Mouse (Mus musculus) gastrocnemius, postnatal 14 days (tissue): ENCODE data around the gene Kif21a. TPM values are rescaled to one million over a fixed set of nuclear protein-coding genes. Genes with fewer than 3 reads are reported as not detected.

Source experiments
- DNase-seq: peaks from one replicate; pipeline ENCODE4 v3.0.0; 2021; ENCODE audit warnings: mixed read lengths
- intact Hi-C: fragments of 180-260 bp; cut with DNase I; formaldehyde crosslinking; loops from one replicate; pipeline ENCODE4 v1.15.1; 2025; ENCODE audit warnings: low total_unique reads
- total RNA-seq, 2 experiments: library from RNA; stranded (reverse); gene quantifications; 2 replicates each; pipeline ENCODE4 v1.2.3; 2021

Gene Kif21a
- total RNA-seq, 2 experiments from 2014 or later = 5.7 to 6.8 TPM

DNA sequence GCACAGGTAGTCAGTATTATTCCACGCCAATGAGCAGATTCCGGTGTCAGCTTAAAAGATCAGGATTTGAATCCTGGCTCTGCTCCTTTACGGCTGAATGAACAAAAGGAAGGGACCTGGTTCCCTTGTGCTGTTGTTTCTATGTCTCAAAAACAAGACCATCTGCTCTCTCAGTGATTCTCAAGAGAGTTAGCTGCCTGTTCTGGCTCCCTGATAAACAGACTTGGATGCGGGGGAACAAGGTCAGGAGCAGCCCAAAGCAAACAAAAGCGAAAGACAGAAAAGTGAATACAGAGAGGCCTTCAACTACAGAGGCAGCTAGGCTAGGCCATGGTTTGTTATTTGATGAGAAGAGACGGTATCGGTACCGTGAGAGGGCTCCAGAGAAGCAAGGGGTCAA lies 27.5 kb downstream of the Kif21a start:
- no peak for DNase-seq
- intact Hi-C loops = no loop called here

- intact Hi-C loops = no loop called here
- DNase-seq = no peak
Measured at GRCm38 (mm10) chr15:91018861-91019187, 30.9 kb downstream of the Kif21a start.

DNA sequence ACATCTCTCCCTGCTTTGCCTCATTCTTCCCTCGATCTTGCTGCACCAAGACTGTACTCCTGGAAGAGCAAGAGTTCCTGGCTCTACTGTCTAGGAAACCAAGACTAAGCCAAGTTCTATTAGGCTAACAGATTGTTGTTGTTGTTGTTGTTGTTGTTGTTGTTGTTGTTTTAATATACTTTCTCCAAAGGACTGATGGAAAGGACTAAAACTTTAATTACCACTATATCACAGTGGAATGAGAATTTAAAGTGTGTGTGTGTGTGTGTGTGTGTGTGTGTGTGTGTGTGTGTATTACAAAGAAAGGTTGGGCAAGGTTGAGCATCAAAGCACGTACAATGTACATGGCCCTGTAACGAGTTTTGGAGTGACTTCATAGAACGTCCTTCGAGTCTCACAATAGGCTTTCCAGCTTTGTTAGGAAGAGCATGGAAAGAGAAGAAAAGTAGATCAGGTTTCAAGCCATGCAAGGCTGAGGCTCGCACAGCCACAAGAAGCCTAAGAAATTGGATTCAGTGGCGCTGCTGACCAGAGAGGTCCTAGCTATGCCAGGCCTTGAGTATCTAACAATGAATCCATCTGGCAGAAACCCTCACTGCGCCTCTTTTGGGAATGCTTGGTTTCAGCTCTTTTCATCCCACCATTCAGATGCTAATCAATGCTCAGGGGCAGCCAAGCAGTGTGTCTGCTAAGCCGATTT lies 31.4 kb downstream of the Kif21a start:
- intact Hi-C loops = no loop called here
- DNase-seq = no peak

- no peak for DNase-seq
- intact Hi-C loops = no loop called here
Measured at GRCm38 (mm10) chr15:91017261-91018160, 32.2 kb downstream of the Kif21a start.

DNA sequence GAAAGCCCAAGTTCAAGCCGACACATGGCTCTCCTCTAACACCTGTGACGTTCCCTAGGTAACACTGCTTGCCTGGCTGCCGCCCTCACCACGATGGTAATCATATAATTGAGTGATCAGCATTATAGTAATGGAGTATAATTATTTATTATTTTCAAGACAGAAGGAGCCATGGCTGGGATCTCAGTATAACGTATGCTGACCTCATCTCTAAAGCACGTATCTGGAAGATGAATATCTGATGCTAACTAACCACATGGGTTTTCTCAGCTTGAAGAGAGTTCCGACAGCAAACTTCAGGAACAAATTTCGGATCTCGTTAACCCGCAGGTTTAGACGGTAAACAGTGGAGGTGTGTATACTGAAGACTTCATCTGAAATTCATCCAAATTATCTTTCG lies 33.4 kb downstream of the Kif21a start:
- no peak for DNase-seq
- intact Hi-C loops = no loop called here

DNA sequence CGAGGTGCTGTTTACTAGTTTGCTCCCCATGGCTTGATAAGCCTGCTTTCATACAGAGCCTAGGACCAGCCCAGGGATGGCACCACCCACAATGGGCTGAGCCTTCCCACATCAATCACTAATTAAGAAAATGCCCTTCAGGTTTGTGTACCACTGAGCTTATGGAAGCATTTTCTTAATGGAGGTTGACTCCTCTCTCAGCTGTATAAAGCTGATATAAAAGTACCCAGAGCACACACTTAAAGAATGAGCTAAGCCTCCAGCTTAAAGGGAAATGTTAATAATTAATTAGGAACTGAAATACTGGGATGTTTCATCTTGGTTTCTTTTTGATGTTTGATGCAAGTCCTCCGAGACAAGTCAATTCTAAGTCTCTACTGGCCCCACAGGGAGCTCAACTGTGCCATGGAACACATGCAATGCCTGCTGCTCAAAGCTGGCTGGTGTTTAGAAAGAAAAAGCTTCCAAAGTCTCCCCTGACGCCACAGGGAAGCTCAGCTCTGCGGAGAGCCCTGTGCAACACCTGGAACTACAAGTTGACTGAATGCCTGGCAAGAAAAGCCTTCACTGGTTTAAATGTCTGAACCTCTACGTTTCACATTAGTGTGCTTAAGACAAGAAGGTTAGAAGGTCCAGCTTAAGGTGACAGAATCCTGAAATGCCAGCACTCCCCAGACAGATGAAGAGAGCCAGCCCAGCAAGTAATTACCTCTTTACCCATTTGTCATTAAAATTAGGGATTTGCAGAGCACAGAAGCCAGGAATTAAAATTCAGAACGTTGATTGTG lies 36.8 kb downstream of the Kif21a start:
- DNase-seq = no peak
- intact Hi-C loops = no loop called here

DNA sequence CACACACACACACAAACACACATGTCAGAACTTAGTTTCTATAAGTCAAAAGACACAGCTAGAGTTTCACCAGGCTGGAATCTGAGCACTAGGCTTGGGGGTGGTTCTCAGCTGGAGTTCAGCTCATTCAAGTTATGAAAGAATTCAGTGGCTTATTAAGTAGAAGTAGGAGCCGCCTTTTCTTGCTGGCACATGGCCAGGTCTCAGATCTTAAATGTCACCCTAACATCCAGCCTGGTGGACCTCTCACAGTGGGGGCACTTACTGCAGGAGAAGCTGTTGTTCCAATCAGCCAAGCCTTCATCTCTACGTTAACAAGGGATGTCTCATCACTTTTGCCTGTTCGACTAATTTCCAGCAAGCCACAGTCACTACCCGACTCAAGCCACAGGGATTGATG lies 39.5 kb downstream of the Kif21a start:
- intact Hi-C loops = no loop called here
- no peak for DNase-seq

GRCm38 (mm10) chr15:91007123-91007830 lies 42.5 kb downstream of the Kif21a start:
- intact Hi-C loops = no loop called here
- no peak for DNase-seq

GRCm38 (mm10) chr15:91004726-91005125 lies 45.0 kb downstream of the Kif21a start:
- no peak for DNase-seq
- intact Hi-C loops = no loop called here

GRCm38 (mm10) chr15:91001037-91001616 lies 48.6 kb downstream of the Kif21a start:
- intact Hi-C loops = no loop called here
- no peak for DNase-seq

DNA sequence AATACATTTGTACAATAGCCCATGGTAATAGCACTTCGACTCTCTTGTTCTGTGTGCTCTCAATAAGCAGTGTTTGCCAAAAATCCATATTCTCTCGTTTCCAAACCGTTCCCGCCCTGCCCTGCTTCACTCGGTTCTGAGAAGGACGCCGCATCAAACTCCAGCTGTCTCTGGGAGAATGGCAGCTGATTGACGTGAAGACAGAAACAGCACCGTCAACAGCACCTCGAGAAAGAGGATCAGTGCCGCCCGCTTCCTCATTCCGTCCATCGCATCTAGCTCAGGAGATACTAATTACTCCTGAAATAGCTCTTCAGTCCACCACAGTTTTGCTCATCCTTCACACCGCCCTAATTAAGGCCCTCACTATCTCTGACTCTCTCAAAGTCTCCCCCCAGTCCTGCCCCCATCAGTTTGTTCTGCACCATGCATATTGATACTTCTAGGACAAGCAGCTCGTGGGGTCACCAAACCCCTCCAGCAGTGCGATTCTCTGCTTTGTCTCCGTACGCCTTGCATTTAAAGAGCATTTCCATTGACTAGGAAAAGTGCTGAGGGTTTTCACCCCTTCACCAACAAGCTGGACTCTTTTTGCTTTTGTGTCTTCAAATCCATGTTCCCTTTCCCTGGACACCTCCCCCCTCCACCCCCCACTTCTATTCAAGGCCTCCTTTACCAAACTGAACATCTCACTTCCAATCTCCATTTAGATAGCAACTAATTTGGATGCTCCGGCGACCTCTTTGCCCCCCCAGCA lies 49.3 kb downstream of the Kif21a start:
- DNase-seq = no peak
- intact Hi-C loops = no loop called here

GRCm38 (mm10) chr15:90992871-90993270 lies 56.9 kb downstream of the Kif21a start:
- intact Hi-C loops = no loop called here
- DNase-seq = no peak

DNA sequence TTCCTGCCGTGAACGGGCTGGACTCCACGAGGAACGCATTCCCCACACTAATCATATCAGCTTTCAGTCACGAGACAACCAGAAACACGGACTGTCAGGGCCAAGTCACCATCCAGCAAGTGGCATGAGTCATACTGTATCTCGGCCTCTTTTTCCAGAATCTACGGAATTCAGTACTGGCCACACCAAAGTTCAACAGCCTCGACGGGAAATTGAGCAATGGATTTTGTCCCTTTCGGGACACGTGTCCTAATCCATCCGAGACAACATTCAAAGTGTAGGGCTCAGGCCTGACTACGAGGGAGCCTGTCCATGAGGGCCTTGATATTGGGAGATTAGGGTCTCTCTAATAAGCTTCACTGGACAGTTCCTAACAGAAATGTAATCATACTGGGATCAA lies 57.4 kb downstream of the Kif21a start:
- intact Hi-C loops = no loop called here

GRCm38 (mm10) chr15:90991843-90992242 lies 57.9 kb downstream of the Kif21a start:
- intact Hi-C loops = no loop called here

More for the DNA sequence above, 57.4 kb downstream of the Kif21a start:
- no peak for DNase-seq

DNA sequence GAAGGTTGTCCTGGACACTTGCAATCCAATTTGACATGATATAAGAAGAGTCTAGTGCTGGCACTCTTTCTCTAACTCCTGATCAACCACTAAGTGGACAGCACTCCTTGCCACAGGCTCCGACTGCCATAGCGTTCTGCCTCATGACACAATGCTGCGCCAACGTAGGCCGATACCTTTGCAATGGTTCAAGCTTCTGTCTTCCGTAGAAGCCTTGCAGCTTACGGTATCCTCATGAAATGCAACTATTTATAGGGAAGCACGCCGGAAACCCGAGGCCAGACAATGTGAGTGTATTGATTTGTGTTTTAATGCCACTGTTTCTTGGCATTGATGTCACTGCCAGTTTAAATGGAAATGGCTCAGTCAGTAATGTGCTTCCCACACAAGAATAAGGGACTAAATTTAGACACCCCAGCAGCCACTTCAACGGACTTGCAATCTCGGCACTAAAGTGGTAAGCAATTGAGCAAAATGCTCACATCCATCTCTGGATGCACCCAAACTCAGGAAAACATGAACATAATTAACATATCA lies 62.0 kb downstream of the Kif21a start:
- intact Hi-C loops = no loop called here
- DNase-seq = no peak

More at GRCm38 (mm10) chr15:90991843-90992242, 57.9 kb downstream of the Kif21a start:
- DNase-seq = no peak

GRCm38 (mm10) chr15:90975914-90976313 lies 73.8 kb downstream of the Kif21a start:
- intact Hi-C loops = no loop called here
- DNase-seq = no peak

GRCm38 (mm10) chr15:90971914-90972767 lies 77.6 kb downstream of the Kif21a start:
- intact Hi-C loops = no loop called here
- no peak for DNase-seq
